Mouse (Mus musculus): ENCODE data around the gene Amer2.

DNA sequence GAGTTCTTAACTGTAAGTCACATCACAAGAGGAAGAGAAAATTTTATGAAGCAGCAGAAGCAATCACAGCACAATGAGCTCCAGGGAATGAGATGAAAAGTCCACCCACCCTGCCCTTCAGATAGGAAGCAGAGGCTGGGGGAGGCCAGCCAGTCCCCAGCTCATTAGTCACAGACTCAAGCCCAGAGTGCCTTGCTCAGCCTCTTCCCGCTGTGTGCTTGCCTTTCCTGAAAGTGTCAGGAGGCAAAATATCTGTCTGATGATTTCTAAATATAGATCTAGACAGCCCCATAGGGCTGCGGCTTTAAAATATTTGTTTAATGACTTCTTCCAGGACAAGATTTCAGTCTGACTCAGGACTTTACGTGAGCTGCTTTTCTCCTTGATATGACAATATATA is 54.8 kb downstream of the Amer2 start:
- TF ChIP-seq POLR2A (IDR thresholded peaks at IDR 0.05; ENCODE audit: control insufficient read depth, extremely low read depth, insufficient read depth, low read length, poor library complexity), result no peak
- no peak for TF ChIP-seq CTCF (IDR thresholded peaks at IDR 0.05; ENCODE audit: borderline replicate concordance, control insufficient read depth, extremely low read depth, insufficient read depth, low read length, poor library complexity)

Data from thymus, adult 2 months (tissue).